Mouse (Mus musculus) T-helper 17 cell (primary cell): ENCODE results near the gene Mybpc2.

ENCODE experiments used
- in situ Hi-C, 2 experiments: fragments of 300-600 bp; cut with MboI, MseI; formaldehyde crosslinking; loops; 1 replicate in 1 of 2; 2 replicates in 1 of 2; pipeline ENCODE4 v1.15.1; 2025; ENCODE audit warnings: high pct_unique_total_duplicates in 2 of 2

Mybpc2 gene

DNA sequence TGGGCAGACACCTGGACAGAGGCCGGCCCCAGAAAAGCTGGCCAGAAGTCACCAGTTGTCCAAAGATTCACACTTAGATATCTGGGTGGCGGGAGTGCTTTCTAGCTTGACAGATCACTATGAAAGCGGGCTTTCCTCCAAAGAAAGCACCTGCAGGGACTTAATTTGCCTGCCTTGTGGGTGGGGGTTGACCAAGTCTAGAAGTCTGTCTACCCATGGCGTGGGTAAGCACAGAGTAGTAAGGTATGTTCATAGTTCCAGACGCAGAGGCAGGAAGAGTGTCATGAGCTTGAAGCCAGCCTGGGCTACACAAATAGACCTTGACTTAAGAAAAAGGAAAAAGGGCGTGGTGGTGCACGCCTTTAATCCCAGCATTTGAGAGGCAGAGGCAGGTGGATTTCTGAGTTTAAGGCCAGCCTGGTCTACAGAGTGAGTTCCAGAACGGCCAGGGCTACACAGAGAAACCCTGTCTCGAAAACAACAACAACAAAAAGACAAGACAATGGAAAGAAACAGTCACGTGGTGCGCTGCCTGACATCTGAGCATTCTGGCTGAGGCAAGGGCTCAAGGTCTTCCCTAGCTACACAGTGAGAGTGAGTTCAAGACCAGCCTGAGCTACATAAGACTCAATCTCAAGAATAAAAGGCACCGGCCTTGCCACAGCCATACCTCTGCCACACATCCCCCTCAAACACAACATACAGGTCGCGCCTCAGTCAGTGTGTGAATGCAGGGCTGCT is 2.1 kb upstream of the Mybpc2 start:
- in situ Hi-C loops: no loop called here

DNA sequence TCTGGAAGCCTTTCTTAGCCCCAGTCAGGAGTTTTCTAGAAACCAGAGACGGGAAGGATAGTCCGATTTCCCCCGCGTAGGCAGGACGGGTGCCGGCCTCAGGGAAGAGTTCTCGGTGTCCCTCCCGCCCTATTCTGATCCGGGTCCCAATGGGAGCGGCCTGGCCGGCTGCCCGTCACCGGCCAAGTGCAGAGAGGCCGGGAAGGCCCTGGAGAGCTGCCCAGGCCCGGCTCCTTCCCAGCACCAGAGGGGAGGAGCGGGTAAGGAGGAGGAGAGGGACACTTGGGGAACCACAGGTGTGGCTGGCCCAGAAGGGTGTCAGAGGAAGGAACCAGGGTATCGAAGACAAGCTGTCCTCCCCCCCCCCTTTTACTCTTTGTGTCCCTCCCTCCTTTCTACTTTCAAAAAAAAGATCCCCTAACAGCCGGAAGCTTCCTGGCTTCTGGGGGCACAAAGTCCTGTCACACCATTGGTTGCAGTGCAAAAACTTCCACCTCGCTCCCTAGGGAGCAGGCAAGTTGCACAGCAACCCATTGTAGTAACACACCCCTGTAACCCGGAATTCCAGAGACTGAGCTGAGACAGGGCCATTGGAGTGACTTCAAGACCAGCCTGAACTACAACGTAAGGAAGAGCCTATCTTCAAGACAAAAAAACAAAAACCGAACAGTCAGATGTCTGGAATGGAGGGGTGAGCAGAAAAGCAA is 823 bp upstream of the Mybpc2 start:
- in situ Hi-C loops: no loop called here

DNA sequence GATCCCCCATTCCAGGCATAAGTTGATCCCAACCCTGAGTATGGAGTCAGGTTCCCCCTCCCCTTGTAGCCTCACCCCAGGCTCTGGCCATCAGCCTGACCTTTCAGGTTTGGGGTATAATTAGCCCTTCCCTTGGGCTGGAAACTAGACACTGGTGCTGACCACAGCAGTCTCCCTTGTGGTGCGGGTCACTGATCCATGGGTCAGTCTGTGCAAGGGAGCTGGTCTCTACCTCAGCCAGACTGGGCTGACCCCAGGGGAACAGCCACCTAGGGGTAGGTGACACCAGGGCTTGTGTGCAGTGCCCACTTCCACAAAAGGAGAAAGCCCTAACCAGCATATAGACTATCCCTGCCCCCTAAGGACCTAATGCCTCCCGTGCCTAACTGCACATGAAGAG is 1.4 kb downstream of the Mybpc2 start:
- in situ Hi-C loops: no loop called here

DNA sequence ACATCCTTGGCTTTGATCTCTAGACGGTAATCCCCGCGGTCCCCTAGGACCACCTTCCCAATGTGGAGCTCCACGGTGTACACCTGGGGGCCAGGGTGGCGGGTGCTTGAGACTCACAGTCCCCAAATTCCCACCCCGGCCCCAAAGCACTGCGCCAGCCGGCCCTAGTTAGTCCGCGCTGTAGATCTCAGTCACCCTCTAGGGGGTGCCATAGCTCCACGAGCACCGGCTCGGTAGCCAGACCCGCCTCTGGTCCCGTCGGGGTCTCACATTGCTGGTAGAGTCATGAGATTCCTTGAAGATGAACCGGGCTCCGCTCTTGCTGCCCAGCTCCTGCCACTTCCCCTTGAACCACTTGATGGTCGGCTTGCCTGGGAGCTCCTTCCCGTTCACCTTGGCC is 2.7 kb downstream of the Mybpc2 start:
- in situ Hi-C loops: no loop called here

DNA sequence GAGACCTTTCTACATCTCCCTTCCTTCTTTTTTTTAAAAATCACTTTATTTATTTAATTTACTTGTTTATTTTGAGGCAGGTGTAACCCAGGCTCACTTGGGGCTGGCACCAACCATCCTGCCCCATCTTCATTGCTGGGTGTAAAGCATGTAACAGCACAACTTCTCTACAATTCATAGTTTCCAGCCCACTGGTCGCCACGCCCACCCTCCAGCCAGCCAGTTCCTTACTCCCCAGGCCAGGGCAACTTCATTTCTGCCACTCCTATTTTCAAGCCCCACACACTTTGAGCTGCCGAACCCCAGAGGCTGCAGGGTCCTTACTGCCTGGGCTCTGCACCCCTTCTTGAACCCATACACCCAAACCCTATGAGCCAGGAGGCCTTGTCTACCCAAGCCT is 3.5 kb downstream of the Mybpc2 start:
- in situ Hi-C loops: no loop called here

DNA sequence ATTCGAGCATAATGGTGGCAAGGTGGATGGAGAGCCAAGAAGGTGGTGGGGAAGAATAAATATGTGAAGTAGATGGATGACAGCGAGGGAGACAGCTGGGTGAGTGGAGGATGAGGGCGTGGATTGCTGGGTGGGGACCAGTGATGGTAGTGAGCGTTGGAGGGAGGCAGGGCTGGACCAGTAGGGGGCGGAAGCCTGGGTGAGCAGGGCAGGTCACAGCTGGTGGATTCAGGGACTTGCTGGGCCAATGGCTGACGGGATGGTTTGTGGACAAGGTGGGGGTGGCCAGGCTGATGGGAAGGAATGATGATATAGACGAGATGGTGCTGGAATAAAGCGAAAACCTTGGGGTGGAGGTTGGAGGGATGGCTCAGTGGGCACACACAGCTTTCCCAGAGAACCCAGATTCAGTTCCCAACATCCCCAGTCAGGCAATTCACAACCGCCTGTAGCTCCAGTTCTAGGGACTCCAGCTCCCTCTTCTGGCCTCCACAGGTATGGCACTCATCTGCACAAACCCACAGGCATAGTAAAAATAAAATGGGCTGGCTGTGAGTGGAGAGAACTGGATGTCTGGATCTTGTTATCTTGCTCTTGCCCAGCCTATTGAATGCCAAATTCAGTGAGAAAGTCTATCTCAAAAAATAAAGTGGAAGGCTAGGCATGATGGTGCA is 5.1 kb downstream of the Mybpc2 start:
- in situ Hi-C loops: no loop called here

DNA sequence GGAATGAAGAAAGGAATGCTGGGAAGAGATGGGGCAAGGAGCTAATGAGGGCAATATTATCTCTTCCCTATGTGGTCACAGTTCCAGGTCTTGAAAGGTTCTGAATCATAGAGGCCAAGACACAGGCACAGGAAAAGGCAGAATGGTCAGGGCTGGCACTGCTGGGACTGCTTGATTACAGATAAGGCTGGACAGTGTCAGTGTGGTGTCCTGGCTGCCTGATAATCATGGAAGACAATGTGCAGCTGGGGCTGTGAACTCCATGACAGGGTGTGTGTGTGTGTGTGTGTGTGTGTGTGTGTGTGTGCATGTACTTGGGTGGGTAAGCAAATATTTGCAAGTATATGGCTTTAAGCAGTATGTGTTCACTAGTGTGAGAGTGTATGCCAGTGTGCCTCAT is 17.0 kb downstream of the Mybpc2 start:
- in situ Hi-C loops: no loop called here

DNA sequence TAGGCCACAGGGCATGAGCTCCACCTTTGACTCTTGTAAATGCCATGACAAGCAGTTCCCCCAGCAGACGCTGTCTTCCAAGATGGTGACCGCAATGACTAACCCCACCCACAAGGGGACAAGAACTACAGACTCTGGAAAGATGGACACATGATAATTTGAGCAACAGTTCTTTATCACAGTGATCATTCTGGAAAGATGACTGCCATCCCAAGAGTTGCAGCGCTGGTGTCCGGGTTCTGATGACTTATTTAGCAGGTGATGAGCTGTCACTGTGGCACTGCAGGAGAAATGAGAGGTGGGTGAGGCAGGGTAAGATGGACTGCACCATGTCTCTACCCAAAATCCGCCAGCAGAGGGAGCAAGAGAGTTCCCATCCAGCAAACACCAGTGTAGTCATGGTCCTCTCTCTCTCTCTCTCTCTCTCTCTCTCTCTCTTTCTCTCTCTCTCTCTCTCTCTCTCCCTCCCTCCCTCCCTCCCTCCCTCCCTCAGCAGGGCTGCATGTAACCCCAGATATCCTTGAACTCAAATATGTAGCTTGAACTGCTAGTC is 22.8 kb downstream of the Mybpc2 start:
- in situ Hi-C loops: no loop called here

DNA sequence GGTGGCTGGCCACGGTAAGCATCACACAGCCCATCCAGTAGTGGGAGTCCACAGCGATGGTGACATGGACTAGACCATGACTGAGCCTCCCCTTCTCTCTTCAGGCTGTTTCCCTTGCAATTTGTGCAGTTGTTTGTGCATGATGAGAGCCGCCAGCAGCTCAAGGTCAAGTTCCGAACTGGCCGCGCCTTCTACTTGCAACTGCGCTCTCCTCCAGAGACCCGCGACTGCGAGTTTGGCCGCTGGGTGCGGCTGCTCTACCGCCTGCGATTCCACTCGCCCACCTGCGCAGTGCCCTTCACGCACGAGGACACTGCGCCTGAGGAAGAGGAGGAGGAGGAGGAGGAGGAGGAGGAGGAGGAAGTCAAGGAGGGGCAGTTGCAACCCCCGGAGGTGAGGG is 24.4 kb downstream of the Mybpc2 start:
- in situ Hi-C loops: no loop called here

DNA sequence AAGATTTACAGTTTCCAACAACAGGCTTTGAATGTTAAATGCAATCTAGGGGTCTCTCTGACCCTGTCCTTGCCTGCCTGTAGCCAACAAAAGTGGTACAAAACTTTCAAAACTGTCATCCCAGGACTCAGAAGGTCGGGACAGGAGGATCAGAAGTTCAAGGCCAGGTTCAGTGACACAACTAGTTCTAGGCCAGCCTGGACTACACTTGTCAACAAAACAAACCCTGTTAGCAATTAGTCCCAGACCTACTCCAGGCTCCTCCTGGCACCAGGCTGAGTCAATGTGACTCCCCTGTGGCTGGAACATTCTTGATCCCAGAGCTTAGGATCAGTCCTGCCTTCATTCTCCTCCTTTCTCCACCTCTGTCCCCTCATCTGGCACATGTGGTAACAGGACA is 25.5 kb downstream of the Mybpc2 start:
- in situ Hi-C loops: no loop called here

DNA sequence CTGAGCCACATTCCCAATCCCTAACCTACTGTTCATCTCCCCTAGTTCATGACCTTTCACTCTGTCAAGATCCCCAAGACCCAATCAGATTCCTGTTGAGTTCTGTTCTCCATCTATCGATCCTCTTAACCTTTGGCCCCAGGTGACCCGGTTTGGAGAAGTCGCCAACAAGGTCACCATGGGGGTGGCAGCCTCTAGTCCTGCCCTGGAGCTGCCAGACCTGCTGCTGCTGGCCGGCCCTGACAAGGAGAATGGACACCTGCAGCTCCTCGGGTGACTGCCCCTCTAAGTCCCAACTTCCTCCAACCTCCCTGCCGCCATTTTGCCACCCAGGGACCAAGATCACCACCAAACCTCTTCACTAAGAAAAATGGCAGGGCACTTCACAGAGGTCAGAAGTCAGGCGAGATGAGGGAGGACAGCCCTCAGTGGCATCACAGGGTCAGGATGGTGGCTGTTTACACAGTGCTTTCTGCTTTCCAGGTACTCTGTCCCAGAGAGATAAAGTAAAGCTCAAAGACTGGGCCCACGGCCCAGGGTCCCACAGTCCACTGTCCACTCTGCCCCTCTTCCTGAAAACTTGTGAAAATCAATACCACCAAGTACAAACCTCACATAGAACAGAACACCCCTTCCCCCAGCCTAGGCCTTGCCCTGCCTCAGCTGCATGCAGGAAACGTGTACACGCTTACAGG is 26.9 kb downstream of the Mybpc2 start:
- in situ Hi-C loops: no loop called here

DNA sequence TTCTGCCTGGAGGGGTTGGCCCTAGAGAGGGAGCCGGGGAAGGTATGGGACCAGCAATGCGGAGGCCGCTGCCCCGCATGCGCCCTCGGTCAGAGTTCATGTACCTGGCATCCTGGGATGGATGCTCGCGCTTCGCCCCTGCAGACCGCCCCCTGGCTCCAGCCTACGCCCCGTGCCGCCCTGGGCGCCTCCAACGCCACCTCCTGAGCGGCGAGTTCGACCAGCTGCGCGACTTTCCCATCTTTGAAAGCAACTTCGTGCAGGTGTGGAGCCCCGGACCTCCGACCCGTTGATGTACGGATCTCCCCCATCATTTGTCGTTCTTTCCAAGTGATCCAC is 27.7 kb downstream of the Mybpc2 start:
- in situ Hi-C loops: no loop called here

DNA sequence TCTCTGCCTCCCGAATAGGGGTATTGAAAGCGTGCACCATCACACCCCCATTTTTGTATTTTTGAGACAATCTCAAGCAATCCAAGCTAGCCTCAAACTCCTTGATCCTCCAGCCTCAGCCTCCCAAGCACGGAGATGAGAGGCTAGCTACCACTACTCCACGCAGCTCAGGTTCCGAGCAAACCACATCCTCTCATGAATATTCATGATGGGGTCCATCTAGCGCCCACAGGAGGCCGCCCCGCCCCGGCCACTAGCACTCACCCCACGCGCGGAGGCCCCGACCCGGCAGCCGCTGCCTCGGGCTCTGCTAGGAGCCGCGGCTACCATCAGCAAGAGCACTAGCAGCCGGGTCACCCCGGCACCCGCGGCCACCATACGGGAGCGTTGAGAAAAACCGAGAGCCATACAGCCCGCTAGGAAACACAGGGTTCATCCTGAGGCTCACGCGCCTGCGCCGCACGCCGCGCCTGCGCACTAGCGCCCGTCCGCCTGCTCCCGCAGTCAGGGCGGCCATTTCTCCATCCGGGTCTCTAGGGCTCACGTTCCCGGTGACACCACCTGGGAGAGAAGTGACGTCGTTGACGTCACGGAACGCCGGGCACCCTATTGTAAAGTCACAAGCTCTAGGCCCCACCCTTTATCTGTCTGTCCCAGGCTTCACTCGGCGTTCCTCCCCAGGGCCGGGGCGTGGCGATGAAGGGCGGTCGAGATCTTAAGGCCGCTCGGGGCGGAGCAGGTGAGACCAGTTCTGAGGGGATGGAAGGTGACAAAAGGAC is 28.3 kb downstream of the Mybpc2 start, which contains the start of the genes Emc10 and Fam71e1:
Emc10 (minus strand) TSS at position 538 of the 779 bp plus-strand sequence.
Fam71e1 (plus strand) TSS at position 590 of the 779 bp plus-strand sequence.
- in situ Hi-C loops: no loop called here

DNA sequence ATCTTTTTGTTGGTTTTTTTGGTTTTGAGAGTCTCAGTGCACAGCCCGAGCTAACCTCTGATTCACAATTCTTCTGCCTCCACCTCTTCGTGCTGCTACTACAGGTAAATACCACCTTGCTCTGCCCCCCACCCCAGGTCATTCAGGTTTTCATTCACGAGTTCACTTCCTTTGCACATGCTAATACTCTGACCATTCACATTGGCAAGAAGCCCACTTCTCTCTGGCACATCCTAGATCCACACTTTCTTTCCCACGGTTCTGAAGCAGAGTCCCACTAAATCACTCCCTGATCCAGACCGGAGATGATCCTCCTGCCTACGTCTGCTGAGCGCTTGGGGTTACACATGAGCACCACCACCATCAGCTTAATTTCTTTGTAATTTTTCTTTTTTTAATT is 29.4 kb downstream of the Mybpc2 start:
- in situ Hi-C loops: no loop called here

DNA sequence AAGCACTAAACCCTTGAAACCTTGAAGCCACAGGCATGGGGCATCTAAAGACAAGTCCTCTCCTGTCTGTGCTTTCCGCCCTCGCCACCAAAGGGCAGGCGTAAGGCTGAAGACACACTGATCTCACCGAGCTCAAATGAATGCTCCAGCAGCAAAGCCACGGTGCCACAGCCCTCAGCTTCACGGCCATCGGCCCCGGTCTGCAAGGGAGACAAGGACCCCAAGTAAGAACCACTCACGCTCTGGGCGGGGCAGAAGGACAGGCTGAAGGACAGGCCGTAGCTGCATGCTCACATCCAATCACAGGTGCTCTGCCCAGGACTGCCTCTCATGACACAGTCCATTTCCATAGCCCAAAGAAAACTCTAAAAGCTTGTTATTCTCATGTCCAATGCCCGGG is 29.8 kb downstream of the Mybpc2 start:
- in situ Hi-C loops: no loop called here

DNA sequence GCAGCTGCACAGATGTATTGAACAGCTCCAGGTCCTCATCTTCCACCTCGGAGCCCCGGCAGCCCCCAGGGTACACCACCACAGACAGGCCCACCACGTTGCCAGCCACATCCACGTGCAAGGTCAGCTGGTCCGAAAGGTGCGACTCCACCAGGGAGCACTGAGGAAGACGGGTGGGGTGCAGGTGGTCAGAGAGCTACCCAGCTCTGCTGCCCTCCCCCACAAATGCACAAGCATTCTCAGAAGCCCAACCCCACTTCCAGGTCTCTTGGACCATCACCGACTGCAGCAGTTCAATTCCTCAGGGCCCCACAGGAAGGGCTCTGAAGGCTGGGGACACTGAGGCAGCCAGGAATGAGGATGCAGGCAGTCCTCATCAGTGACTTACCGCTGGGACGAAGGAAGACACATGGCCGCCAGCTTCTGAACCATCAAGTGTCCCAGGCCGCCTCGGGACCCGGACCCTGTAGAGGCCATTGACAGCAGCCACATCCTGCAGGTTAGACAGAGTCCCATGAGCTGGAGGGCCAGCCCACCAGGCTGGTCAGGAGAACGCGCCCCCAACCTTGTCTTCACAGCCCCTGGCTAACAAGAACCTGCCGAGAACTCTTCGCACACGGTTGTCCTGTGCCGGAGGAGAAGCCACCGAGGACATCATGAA is 32.2 kb downstream of the Mybpc2 start:
- in situ Hi-C loops: no loop called here

DNA sequence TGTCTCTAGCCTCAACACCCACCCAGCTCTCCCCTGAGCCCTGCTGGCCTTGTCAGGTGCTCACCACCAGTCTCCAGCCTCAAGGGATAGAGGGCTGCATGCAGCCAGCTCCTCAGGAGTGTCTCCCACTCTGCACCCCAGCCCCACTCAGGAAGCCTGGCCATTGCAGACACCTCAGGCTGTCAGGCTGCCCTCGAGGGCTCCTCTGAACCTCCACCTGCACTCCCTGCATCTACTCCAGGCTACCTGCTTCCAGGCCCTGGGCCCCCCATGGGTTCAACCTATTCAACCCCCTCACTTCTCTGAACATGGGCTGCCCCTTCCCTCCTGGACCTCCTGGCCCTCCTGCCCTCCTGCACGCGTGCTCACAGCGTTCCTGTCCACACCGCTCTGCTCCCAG is 33.1 kb downstream of the Mybpc2 start:
- in situ Hi-C loops: no loop called here

DNA sequence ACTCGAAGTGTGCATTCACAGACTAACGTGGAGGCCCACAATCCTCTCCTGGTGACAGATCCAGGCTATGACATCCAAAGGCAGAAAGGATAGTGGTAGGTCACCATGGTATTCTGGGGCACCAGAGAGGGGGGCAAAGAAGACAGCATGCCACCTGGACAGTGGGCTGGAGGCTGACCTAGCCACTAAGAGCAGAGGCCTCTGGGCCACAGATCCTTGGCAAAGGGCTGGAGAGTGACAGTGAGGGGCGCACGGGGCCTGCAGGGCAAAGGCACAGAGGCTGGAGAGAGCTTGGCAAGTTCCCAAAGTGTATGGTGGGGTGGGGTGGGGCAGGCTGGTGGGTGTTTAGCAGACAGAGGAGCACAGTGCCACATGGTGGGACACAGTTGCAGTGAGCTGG is 34.2 kb downstream of the Mybpc2 start:
- in situ Hi-C loops: no loop called here

DNA sequence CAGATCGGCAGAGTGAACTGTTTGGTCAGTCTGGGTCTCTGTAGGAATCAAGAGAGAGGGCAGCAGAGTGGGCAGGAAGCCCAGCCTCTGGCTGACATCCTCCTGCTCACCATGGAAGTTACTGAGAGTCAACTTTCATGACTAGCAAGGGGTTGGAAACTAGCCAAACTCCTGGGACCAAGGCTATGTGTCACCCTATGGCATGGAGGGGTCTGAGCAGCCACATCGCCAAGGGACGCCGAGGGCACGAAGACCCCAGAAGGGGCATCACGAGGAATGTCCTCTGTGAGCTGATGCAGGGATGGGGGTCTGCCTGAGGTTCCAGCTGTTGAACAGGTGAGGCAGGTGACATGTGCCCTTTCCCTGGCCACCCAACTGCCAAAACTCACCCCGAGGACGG is 35.9 kb downstream of the Mybpc2 start:
- in situ Hi-C loops: loop anchor here in 1 of 2 experiments (5.0 kb wide), 1 partner anchor 226 kb away; the partner anchor contains the start of gene Gm15517

DNA sequence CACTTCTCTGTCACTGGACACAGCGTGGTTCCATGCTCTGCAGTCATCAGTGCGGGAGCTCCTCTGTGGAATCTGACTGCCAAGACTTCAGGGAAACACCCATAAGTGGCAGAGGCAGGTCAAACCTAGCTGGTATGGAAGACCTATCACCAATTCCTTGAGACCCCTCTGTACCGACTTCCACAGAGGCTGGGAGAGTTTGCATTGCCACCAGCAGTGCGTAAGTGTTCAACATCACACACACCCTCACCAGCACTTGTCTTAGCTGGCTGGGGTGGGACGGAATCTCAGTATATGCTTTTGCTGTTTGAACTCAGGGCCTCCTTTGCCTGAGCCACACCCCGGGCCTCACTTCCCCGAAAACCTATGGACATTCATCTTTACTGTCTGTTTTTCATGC is 36.5 kb downstream of the Mybpc2 start:
- in situ Hi-C loops: loop anchor here in 1 of 2 experiments (5.0 kb wide), 1 partner anchor 226 kb away; the partner anchor contains the start of gene Gm15517
